Mouse (Mus musculus): ENCODE results near the gene Arl3.

The Arl3 gene

DNA sequence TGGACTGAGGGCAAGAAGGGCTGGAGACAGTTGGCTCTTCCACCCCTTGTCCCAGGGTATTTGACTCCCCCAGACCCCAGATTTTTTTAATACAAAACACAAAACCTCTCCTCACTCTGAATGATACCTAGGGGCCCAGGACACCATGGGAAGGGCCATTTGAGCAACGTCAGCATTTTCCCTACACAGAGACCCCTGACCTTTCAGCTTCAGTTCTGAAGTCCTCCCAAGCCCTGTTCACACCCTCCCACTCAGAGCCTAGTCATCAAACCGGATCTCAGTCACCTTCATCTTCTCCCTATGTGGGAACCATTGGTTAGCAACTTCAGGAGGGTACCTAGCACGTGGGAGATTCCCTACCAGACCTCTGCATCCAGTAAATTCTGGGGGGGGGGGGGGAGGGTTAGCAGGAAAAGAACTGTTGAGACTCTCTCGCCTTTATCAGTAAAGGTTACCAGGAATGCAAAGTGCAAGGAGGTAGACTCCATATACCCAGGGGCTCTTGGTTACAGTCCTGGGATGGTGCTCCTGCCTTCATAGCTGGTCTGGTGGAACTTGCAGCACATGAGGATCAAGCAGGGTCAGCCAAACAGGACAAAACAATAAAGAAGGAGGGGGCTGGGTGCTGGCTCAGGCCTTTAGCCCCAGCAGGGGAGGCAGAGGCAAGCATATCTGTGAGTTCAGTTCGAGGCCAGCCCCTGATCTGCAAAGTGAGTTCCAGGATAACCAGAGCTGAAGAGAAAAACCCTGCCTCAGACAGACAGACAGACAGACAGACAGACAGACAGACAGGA, 54.0 kb downstream of the Arl3 start:
- in situ Hi-C loops (cut with MboI, MseI) = no loop called here

DNA sequence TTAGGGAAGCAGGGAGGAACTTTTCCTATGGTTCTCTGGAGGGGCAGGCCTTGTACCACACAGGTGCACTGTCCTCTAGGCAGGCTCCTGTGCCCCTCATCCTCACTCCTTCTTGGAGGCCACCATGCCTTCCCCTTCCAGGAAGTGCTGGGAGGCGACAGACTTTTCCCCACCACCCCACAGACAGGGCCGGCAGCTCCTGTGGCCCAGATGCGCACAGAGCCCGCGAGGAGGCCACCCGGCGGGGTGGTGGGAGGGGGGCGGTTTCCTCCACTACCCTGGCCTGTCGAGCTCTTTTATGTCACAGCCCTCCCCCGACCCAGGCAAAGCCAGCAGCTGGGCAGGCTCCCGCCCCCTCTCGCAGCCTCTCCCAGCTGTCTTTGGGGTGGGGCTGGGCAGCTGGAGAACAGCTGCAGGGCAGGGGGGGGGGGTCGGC, 54.6 kb downstream of the Arl3 start:
- in situ Hi-C loops (cut with MboI, MseI) = no loop called here

- in situ Hi-C loops (cut with MboI, MseI) = no loop called here
Observed at GRCm38 (mm10) chr19:46517529-46518351, 55.3 kb downstream of the Arl3 start.

- in situ Hi-C loops (cut with MboI, MseI) = no loop called here
Observed at GRCm38 (mm10) chr19:46516667-46517528, 56.1 kb downstream of the Arl3 start.

DNA sequence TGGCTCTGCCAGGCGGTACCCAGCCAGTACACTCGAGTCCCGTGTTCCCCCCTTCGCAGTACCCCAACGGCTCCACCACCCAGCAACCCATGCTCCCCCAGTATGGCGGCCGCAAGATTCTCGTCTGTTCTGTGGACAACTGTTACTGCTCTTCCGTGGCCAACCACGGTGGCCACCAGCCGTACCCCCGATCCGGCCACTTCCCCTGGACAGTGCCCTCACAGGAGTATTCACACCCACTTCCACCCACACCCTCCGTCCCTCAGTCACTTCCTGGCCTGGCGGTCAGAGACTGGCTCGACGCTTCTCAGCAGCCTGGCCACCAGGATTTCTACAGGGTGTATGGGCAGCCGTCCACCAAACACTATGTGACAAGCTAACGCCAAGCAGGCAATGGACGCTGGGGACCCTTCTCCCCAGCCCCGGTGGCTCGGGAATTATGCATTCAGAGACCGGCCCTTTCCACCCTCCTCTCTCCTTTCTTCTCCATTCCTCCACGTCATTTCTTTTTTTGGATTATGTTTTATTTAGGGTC, 57.6 kb downstream of the Arl3 start:
- in situ Hi-C loops (cut with MboI, MseI) = no loop called here

- in situ Hi-C loops (cut with MboI, MseI) = no loop called here
Observed at GRCm38 (mm10) chr19:46514387-46514786, 58.6 kb downstream of the Arl3 start.

DNA sequence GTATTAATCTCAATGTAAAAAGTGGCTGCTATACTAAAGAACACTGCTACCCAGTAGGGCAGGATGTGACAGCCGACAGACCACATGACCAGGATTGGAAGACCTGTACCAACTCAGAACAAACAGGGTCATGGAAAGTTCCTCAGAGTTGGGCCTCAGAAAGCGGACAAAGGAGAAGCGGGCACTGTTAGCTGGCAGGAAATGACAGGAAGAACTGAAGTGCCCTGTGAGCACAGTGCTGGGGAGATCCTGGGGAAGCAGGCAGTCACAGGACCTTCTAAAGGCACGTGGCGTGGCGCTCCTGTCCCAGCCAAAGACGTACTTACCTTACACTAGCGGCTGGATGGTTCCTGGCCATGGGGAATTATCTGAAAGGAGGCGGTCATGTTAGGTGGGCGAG, 61.7 kb downstream of the Arl3 start:
- in situ Hi-C loops (cut with MboI, MseI) = no loop called here

- in situ Hi-C loops (cut with MboI, MseI) = no loop called here
Observed at GRCm38 (mm10) chr19:46510824-46511223, 62.2 kb downstream of the Arl3 start.

GRCm38 (mm10) chr19:46510401-46510800, 62.6 kb downstream of the Arl3 start:
- in situ Hi-C loops (cut with MboI, MseI) = no loop called here

DNA sequence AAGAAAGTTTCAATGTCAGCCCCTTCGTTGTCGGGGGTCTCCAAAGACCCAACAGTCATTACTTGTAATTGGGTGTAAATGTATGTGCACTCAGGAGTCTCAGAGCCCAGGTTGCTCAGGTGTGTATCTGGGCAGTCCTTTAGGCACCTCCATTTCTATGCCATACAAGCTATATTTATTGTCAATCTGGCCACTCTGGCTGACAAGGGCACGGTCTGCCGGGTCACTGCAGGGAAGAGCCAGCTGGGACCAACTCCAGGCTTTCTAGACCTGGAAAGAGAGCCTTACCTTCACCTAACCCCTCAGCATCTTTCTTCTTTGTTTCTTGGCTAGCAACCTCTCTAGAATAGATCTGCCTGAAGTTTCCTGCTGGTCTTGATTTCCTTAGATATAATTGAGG, 63.3 kb downstream of the Arl3 start:
- in situ Hi-C loops (cut with MboI, MseI) = no loop called here

- in situ Hi-C loops (cut with MboI, MseI) = no loop called here
Observed at GRCm38 (mm10) chr19:46509202-46509601, 63.8 kb downstream of the Arl3 start.

DNA sequence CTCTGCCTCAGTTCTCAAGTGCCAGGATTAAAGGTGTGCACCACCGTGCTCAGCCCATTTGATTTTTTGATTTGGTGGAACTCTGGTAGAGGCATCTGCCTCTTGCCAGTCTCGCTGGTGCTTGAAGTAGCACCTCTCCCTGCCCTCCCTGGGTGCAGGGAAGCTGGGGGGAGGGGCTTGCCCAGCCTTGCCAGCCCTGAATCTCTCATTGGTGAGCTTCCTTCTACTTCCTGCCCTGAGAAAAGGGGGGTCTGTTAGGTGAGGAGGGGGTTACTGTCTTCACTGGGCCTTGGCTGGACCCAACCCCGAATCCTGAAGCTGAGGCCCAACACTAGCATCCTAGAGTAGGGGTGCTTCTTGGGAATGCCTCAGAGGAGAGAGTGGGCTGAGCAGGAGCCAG, 64.3 kb downstream of the Arl3 start:
- in situ Hi-C loops (cut with MboI, MseI) = no loop called here

GRCm38 (mm10) chr19:46507806-46508205, 65.2 kb downstream of the Arl3 start:
- in situ Hi-C loops (cut with MboI, MseI) = no loop called here

DNA sequence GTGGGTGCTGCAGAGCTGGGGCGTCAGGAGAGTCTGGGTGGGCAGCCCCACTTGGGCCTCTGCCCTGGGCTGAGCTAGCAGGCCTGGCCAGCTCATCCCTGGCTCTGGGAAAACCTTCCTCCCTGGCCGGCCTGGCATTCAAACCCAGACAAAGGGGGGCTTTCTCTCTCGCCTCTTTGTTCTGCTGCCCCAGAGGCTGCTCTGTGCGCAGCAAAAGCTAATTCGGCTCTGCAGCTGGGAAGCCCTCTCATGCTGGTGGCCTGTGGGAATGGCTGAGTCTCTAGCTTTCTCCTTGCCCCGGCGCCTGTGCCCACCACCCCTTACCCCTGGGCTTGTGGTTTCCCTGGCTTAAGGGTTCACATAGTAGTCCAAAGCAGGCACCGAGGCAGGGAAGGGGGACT, 65.8 kb downstream of the Arl3 start:
- in situ Hi-C loops (cut with MboI, MseI) = no loop called here

- in situ Hi-C loops (cut with MboI, MseI) = no loop called here
Observed at GRCm38 (mm10) chr19:46506372-46506717, 66.7 kb downstream of the Arl3 start.

- in situ Hi-C loops (cut with MboI, MseI) = no loop called here
Observed at GRCm38 (mm10) chr19:46505646-46506371, 67.2 kb downstream of the Arl3 start.

- in situ Hi-C loops (cut with MboI, MseI) = loop anchor here in 1 of 2 experiments (5.0 kb wide), 1 partner anchor 108 kb away; the partner anchor contains the start of genes Actr1a and Sufu
Observed at GRCm38 (mm10) chr19:46504822-46505417, 68.1 kb downstream of the Arl3 start.

DNA sequence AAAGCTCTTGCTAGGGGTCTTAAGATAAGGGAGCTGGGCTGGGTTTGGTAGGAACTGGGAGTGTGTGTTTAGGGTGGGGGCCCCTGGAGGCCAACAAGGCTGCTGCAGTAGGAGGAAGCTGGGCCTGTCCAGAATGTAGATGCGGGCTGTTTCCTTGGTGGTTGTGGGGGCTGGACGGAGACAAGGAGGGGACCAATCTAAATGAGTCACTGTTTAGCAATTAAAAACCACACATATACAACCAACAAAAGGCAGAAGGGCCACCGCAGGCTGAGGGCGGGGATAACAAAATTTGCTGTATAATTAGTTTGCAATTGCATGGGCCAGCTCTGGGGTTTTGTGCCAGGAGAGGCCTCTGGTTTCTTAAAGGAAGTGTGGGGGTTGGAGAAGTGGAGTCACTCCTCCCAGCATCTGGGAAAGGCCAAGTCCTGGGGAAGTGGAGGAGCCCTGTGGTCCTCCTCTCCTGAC, 68.9 kb downstream of the Arl3 start:
- in situ Hi-C loops (cut with MboI, MseI) = loop anchor here in 1 of 2 experiments (5.0 kb wide), 1 partner anchor 107 kb away; the partner anchor contains the start of genes Actr1a and Sufu

DNA sequence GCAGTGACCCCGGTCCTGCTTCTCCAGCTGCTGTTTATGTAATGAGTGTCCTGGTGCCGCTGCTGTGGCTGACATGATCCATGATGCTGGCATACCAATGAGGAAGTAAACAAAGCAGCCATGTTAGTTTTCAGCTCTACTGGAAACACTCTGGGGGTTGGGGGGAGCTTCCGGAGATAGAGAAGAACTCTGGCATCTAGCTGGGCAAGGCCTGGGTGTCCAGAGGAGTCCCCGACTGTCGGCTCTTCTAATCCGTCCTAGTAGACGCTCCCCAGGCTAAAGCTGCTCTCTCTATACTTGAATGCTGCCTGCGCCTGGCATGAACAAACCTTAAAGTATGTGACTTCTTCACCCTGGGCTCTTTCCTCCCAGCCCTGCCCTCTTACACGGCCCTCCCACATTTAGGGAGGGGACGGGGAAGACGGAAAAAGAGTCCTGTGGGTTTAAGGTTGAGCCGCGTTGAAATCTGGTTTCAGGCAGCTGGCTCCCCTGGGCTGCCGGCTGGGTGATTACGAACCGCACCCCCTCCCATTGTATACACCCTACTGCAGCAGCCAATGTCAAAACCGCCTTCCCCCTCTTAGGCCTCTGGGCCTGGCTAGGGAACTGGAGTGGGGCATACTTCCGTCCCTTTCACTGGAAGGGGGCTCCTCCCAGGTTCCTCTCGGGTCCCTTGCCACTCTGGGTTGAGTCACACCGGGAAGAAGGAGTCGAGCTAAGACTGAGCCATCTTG, 69.5 kb downstream of the Arl3 start:
- in situ Hi-C loops (cut with MboI, MseI) = loop anchor here in 1 of 2 experiments (5.0 kb wide), 1 partner anchor 106 kb away; the partner anchor contains the start of genes Actr1a and Sufu

Data from T-helper 17 cell (primary cell).